Mouse (Mus musculus) ES-Bruce4 (cell line): ENCODE results near the gene Chst4.

Experiments used
- CTCF ChIP-seq: IDR thresholded peaks from one replicate; pipeline ENCODE4 v1.8.1; 2011; ENCODE audit warnings: low read depth, low read length
- POLR2A ChIP-seq: IDR thresholded peaks from one replicate; pipeline ENCODE4 v1.8.1; 2011; ENCODE audit warnings: low read length; ENCODE audit not compliant: insufficient read depth

DNA sequence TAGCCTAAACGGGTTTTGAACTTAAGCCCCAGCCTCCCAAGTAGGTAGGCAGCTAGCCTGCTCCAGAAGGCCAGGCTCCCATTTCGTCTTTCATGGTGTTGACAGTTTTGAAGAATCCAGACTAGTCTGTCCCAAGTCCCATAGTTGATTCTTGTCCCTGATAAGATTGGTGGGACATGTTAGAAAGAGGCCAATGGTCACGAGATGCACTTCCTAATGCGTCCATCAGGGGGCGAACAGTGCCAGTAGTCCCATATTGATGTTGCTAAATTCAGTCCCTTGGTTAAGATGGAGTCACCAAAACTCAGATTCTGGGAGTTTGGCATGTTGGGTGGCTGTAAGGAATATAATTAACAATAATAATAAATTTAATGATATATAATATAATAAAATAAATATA lies 28.7 kb downstream of the Chst4 start:
- no peak for TF ChIP-seq POLR2A
- TF ChIP-seq CTCF, result peak; percentile 52
